Mouse (Mus musculus) E14TG2a.4 (cell line): Measurements from ENCODE around the gene Cpsf6.

Experiments used
- CTCF ChIP-seq: conservative IDR thresholded peaks from 2 replicates; pipeline ENCODE4 v1.5.1; 2014; ENCODE audit warnings: low read length
- NANOG ChIP-seq: IDR thresholded peaks from 2 replicates; pipeline ENCODE4 v1.6.1; 2014; ENCODE audit warnings: borderline replicate concordance, low read length, mixed read lengths
- POU5F1 ChIP-seq: IDR thresholded peaks from 2 replicates; pipeline ENCODE4 v1.6.1; 2014; ENCODE audit warnings: low read length, borderline replicate concordance

GRCm38 (mm10) chr10:117385086-117385430 is 5.2 kb upstream of the Cpsf6 start:
- TF ChIP-seq NANOG (no peak), CTCF (no peak), POU5F1 (no peak)
